Mouse (Mus musculus): Measurements from ENCODE around the gene Rcc1l. TPM values are rescaled to one million over a fixed set of nuclear protein-coding genes. Genes with fewer than 3 reads are reported as not detected.

The Rcc1l gene
- polyA plus RNA-seq, 1 experiment from 2014 or later: 14.7 TPM

DNA sequence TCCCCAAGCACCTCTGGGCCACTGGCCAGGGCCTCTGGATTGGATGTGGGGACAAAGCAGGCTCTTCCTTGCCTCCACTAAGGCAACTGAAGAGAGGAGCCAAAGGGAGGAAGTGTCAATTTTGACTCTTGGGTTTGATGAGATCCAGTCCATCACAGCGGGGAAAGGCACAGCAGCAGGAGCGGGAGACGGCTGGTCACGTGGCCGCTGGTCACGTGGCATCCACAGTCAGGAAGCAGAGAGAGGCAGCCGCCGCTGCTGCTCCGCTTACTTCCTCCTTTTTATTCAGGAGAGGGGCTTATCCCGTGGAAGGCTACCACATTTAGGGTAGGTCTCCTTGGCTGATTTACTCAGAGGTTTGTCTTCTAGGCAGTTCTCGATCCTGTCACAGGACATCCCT is 34.2 kb downstream of the Rcc1l start:
- Histone ChIP-seq H3K4me1 (replicated peaks; ENCODE audit: control insufficient read depth, insufficient read depth, low read length) (no peaks in the 10 kb centered on the region), H3K36me3 (ENCODE audit: control insufficient read depth, insufficient read depth) (peaks cover 9% of the 10 kb centered on the region; the same call in 1 of the 2 replicates), H3K9ac (ENCODE audit: low read depth, low read length) (no peak overlapping the region), H3K9me3 (ENCODE audit: control insufficient read depth) (no peaks in the 10 kb centered on the region), H3K4me2 (replicated peaks; ENCODE audit: low read depth) (no peak overlapping the region), H3K27ac (ENCODE audit: low read depth, low read length) (no peak overlapping the region), H3K4me3 (ENCODE audit: low read depth, low read length) (no peak overlapping the region), H3K27me3 (replicated peaks; ENCODE audit: control insufficient read depth, insufficient read depth, low read length) (no peaks in the 10 kb centered on the region)
- ATAC-seq: no peak
- WGBS: 85% methylated on average over 11 of the region's 11 CpGs
- no peak for TF ChIP-seq CTCF (IDR thresholded peaks at IDR 0.05; ENCODE audit: low read depth)

DNA sequence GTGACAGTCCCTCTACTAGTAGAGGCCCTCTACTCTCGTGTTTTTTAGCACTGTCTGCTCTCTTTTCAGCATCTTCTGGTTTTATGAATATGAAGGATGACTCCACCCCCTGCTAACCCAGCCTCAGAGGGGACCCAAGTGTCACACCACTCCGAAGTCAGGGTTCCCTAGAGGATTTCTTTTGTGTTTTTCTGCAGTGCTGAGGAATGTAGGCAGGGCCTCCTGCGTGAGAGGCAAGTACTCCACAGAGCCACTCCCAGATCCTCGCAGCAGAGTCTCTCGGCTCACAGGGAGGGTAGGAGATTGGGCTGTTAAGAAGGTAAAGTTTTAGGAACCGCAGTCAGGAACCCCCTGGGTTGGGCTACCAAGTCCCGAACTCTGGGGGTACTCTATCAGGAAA is 35.3 kb downstream of the Rcc1l start:
- no peak for ATAC-seq
- H3K4me3 ChIP-seq (ENCODE audit: low read depth, low read length): no peak overlapping the region
- 72% methylated on average over 7 of the region's 7 CpGs for WGBS
- TF ChIP-seq CTCF (IDR thresholded peaks at IDR 0.05; ENCODE audit: low read depth): no peak
- no peak overlapping the region for H3K9ac ChIP-seq (ENCODE audit: low read depth, low read length)
- peaks cover 14% of the 10 kb centered on the region; the same call in 1 of the 2 replicates for H3K36me3 ChIP-seq (ENCODE audit: control insufficient read depth, insufficient read depth)
- H3K4me2 ChIP-seq (replicated peaks; ENCODE audit: low read depth): no peak overlapping the region
- H3K27ac ChIP-seq (ENCODE audit: low read depth, low read length): no peak overlapping the region
- H3K9me3 ChIP-seq (ENCODE audit: control insufficient read depth): no peaks in the 10 kb centered on the region
- H3K4me1 ChIP-seq (replicated peaks; ENCODE audit: control insufficient read depth, insufficient read depth, low read length): no peaks in the 10 kb centered on the region
- no peaks in the 10 kb centered on the region for H3K27me3 ChIP-seq (replicated peaks; ENCODE audit: control insufficient read depth, insufficient read depth, low read length)

DNA sequence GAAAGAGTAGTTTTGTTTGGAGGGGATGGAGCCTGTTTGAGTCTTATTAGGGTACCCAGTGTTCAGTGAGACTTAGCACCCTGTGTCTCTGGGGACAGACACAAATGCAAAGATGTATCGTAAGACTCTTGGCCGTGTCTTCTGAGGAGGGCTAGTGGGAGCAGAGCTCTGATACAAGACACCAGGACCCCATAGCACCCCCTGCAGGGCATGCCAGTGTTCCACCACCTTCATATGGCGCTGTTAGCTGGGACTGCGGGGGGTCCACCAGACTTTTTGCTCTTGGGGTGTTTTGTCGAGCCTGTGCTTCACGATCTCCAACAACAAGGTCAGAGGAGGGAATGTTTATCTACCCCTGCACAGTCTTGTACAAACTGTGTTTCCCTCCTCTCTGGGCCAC is 37.1 kb downstream of the Rcc1l start:
- H3K9ac ChIP-seq (ENCODE audit: low read depth, low read length): no peak overlapping the region
- no peaks in the 10 kb centered on the region for H3K4me1 ChIP-seq (replicated peaks; ENCODE audit: control insufficient read depth, insufficient read depth, low read length)
- H3K27me3 ChIP-seq (replicated peaks; ENCODE audit: control insufficient read depth, insufficient read depth, low read length): no peaks in the 10 kb centered on the region
- H3K36me3 ChIP-seq (ENCODE audit: control insufficient read depth, insufficient read depth): peaks cover 14% of the 10 kb centered on the region; the same call in 1 of the 2 replicates
- 82% methylated on average over 6 of the region's 6 CpGs for WGBS
- H3K4me2 ChIP-seq (replicated peaks; ENCODE audit: low read depth): no peak overlapping the region
- no peak overlapping the region for H3K27ac ChIP-seq (ENCODE audit: low read depth, low read length)
- no peaks in the 10 kb centered on the region for H3K9me3 ChIP-seq (ENCODE audit: control insufficient read depth)
- ATAC-seq: no peak
- no peak for TF ChIP-seq CTCF (IDR thresholded peaks at IDR 0.05; ENCODE audit: low read depth)
- H3K4me3 ChIP-seq (ENCODE audit: low read depth, low read length): no peak overlapping the region

DNA sequence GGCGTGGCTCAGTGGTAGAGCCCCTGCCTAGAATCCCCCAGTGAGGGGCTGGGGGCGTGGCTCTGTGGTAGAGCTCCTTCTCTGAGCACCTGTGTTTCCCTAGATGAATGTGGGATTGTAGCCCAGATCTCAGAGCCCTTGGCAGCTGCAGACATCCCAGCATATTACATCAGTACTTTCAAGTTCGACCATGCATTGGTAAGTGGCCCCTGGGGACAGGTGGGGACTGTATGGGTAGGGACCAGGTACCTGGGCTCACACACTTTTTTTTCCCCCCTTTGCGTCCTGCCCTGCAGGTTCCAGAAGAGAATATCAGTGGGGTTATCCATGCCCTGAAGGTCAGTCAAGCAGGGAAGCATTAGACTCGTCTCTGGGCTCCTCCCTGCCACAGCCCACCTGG is 38.6 kb downstream of the Rcc1l start:
- TF ChIP-seq CTCF (IDR thresholded peaks at IDR 0.05; ENCODE audit: low read depth): no peak
- Histone ChIP-seq H3K4me1 (replicated peaks; ENCODE audit: control insufficient read depth, insufficient read depth, low read length) (no peaks in the 10 kb centered on the region), H3K4me2 (replicated peaks; ENCODE audit: low read depth) (no peak overlapping the region), H3K27ac (ENCODE audit: low read depth, low read length) (no peak overlapping the region), H3K9me3 (ENCODE audit: control insufficient read depth) (no peaks in the 10 kb centered on the region), H3K36me3 (ENCODE audit: control insufficient read depth, insufficient read depth) (peaks cover 20% of the 10 kb centered on the region; the same call in 1 of the 2 replicates), H3K27me3 (replicated peaks; ENCODE audit: control insufficient read depth, insufficient read depth, low read length) (no peaks in the 10 kb centered on the region), H3K4me3 (ENCODE audit: low read depth, low read length) (no peak overlapping the region), H3K9ac (ENCODE audit: low read depth, low read length) (no peak overlapping the region)
- WGBS: 93% methylated on average over 4 of the region's 5 CpGs
- ATAC-seq: no peak

GRCm38 (mm10) chr5:134136022-134136421 is 40.6 kb downstream of the Rcc1l start:
- no peak for TF ChIP-seq CTCF (IDR thresholded peaks at IDR 0.05; ENCODE audit: low read depth)
- H3K4me1 ChIP-seq (replicated peaks; ENCODE audit: control insufficient read depth, insufficient read depth, low read length): no peaks in the 10 kb centered on the region
- H3K27ac ChIP-seq (ENCODE audit: low read depth, low read length): no peak overlapping the region
- no peak overlapping the region for H3K4me2 ChIP-seq (replicated peaks; ENCODE audit: low read depth)
- peaks cover 20% of the 10 kb centered on the region; the same call in 1 of the 2 replicates for H3K36me3 ChIP-seq (ENCODE audit: control insufficient read depth, insufficient read depth)
- 85% methylated on average over 12 of the region's 12 CpGs for WGBS
- H3K27me3 ChIP-seq (replicated peaks; ENCODE audit: control insufficient read depth, insufficient read depth, low read length): no peaks in the 10 kb centered on the region
- peak; percentile 64 for ATAC-seq
- no peak overlapping the region for H3K9ac ChIP-seq (ENCODE audit: low read depth, low read length)
- H3K9me3 ChIP-seq (ENCODE audit: control insufficient read depth): no peaks in the 10 kb centered on the region
- no peak overlapping the region for H3K4me3 ChIP-seq (ENCODE audit: low read depth, low read length)

GRCm38 (mm10) chr5:134131586-134131985 is 45.0 kb downstream of the Rcc1l start:
- no peaks in the 10 kb centered on the region for H3K27me3 ChIP-seq (replicated peaks; ENCODE audit: control insufficient read depth, insufficient read depth, low read length)
- H3K4me3 ChIP-seq (ENCODE audit: low read depth, low read length): no peak overlapping the region
- no peak overlapping the region for H3K27ac ChIP-seq (ENCODE audit: low read depth, low read length)
- peaks cover 14% of the 10 kb centered on the region for H3K36me3 ChIP-seq (ENCODE audit: control insufficient read depth, insufficient read depth)
- TF ChIP-seq CTCF (IDR thresholded peaks at IDR 0.05; ENCODE audit: low read depth): no peak
- H3K9me3 ChIP-seq (ENCODE audit: control insufficient read depth): no peaks in the 10 kb centered on the region
- H3K4me1 ChIP-seq (replicated peaks; ENCODE audit: control insufficient read depth, insufficient read depth, low read length): no peaks in the 10 kb centered on the region
- 59% methylated on average over 4 of the region's 4 CpGs for WGBS
- no peak overlapping the region for H3K4me2 ChIP-seq (replicated peaks; ENCODE audit: low read depth)
- no peak for ATAC-seq
- no peak overlapping the region for H3K9ac ChIP-seq (ENCODE audit: low read depth, low read length)

- 80% methylated on average over 2 of the region's 2 CpGs for WGBS
- no peak overlapping the region for H3K9ac ChIP-seq (ENCODE audit: low read depth, low read length)
- no peak overlapping the region for H3K4me3 ChIP-seq (ENCODE audit: low read depth, low read length)
- H3K36me3 ChIP-seq (ENCODE audit: control insufficient read depth, insufficient read depth): peaks cover 10% of the 10 kb centered on the region
- no peaks in the 10 kb centered on the region for H3K4me1 ChIP-seq (replicated peaks; ENCODE audit: control insufficient read depth, insufficient read depth, low read length)
- no peak overlapping the region for H3K4me2 ChIP-seq (replicated peaks; ENCODE audit: low read depth)
- H3K9me3 ChIP-seq (ENCODE audit: control insufficient read depth): no peaks in the 10 kb centered on the region
- no peak overlapping the region for H3K27ac ChIP-seq (ENCODE audit: low read depth, low read length)
- H3K27me3 ChIP-seq (replicated peaks; ENCODE audit: control insufficient read depth, insufficient read depth, low read length): no peaks in the 10 kb centered on the region
- no peak for TF ChIP-seq CTCF (IDR thresholded peaks at IDR 0.05; ENCODE audit: low read depth)
- ATAC-seq: no peak
These were observed 50.3 kb downstream of the Rcc1l start for GRCm38 (mm10) chr5:134126232-134126631.

Data from intestine, postnatal 0 days (tissue).